Mouse (Mus musculus) T-helper 17 cell (primary cell): Measurements from ENCODE around the gene Ift88.

Source experiments
- in situ Hi-C, 2 experiments: fragments of 300-600 bp; cut with MboI, MseI; formaldehyde crosslinking; loops; 1 replicate in 1 of 2; 2 replicates in 1 of 2; pipeline ENCODE4 v1.15.1; 2025; ENCODE audit warnings: high pct_unique_total_duplicates in 2 of 2

The Ift88 gene

GRCm38 (mm10) chr14:57423432-57424211, at the start of gene Ift88:
Ift88 (plus strand) TSS chr14:57424062.
- in situ Hi-C loops: no loop called here

- in situ Hi-C loops: no loop called here
Measured at GRCm38 (mm10) chr14:57375205-57375604, 48.7 kb upstream of the Ift88 start.

GRCm38 (mm10) chr14:57376016-57376415, 47.8 kb upstream of the Ift88 start:
- in situ Hi-C loops: no loop called here

GRCm38 (mm10) chr14:57376956-57377355, 46.9 kb upstream of the Ift88 start:
- in situ Hi-C loops: no loop called here

- in situ Hi-C loops: no loop called here
Measured at GRCm38 (mm10) chr14:57377531-57377930, 46.3 kb upstream of the Ift88 start.

- in situ Hi-C loops: loop anchor here in 1 of 2 experiments (10.0 kb wide), 1 partner anchor 1729 kb away; no protein-coding TSS in a partner anchor
Measured at GRCm38 (mm10) chr14:57385667-57386066, 38.2 kb upstream of the Ift88 start.

GRCm38 (mm10) chr14:57386758-57387561, 36.9 kb upstream of the Ift88 start:
- in situ Hi-C loops: loop anchor here in 1 of 2 experiments (10.0 kb wide), 1 partner anchor 1728 kb away; no protein-coding TSS in a partner anchor

- in situ Hi-C loops: no loop called here
Measured at GRCm38 (mm10) chr14:57391621-57392020, 32.2 kb upstream of the Ift88 start.

- in situ Hi-C loops: no loop called here
Measured at GRCm38 (mm10) chr14:57392278-57392677, 31.6 kb upstream of the Ift88 start.

GRCm38 (mm10) chr14:57395470-57395869, 28.4 kb upstream of the Ift88 start:
- in situ Hi-C loops: no loop called here

- in situ Hi-C loops: no loop called here
Measured at GRCm38 (mm10) chr14:57397221-57397620, 26.6 kb upstream of the Ift88 start.

GRCm38 (mm10) chr14:57398065-57398757, 25.7 kb upstream of the Ift88 start, which contains the start of gene Cryl1:
Cryl1 (minus strand) TSS chr14:57398529.
- in situ Hi-C loops: no loop called here

GRCm38 (mm10) chr14:57398813-57399427, 24.9 kb upstream of the Ift88 start:
- in situ Hi-C loops: no loop called here

GRCm38 (mm10) chr14:57402815-57403214, 21.0 kb upstream of the Ift88 start:
- in situ Hi-C loops: loop anchor here in 1 of 2 experiments (10.0 kb wide), 1 partner anchor 498 kb away; no protein-coding TSS in a partner anchor

- in situ Hi-C loops: loop anchor here (5.0 to 10.0 kb wide), 2 partner anchors 35 to 503 kb away; no protein-coding TSS in a partner anchor
Measured at GRCm38 (mm10) chr14:57407039-57407987, 16.5 kb upstream of the Ift88 start.

GRCm38 (mm10) chr14:57408100-57408499, 15.8 kb upstream of the Ift88 start:
- in situ Hi-C loops: loop anchor here (5.0 to 10.0 kb wide), 2 partner anchors 36 to 503 kb away; no protein-coding TSS in a partner anchor

- in situ Hi-C loops: loop anchor here (5.0 to 10.0 kb wide), 2 partner anchors 37 to 504 kb away; no protein-coding TSS in a partner anchor
Measured at GRCm38 (mm10) chr14:57409106-57409505, 14.8 kb upstream of the Ift88 start.

GRCm38 (mm10) chr14:57412166-57412565, 11.7 kb upstream of the Ift88 start:
- in situ Hi-C loops: no loop called here

- in situ Hi-C loops: loop anchor here (5.0 kb wide), 2 partner anchors 45 to 630 kb away; no protein-coding TSS in a partner anchor
Measured at GRCm38 (mm10) chr14:57417187-57417586, 6.7 kb upstream of the Ift88 start.

- in situ Hi-C loops: no loop called here
Measured at GRCm38 (mm10) chr14:57424212-57424561, 325 bp downstream of the Ift88 start.
